Mouse (Mus musculus): ENCODE measurements around the gene Socs2. TPM values are rescaled to one million over a fixed set of nuclear protein-coding genes. Genes with fewer than 3 reads are reported as not detected.

Gene Socs2
- total and polyA plus RNA-seq, 2 experiments from 2014 or later, result 72.1 to 107 TPM

GRCm38 (mm10) chr10:95357721-95358120, 59.3 kb downstream of the Socs2 start:
- no peak for DNase-seq (ENCODE audit: low spot score)
- no peaks in the 10 kb centered on the region for H3K4me1 ChIP-seq (ENCODE audit: insufficient read depth, low read length)
- H3K4me2 ChIP-seq (ENCODE audit: low read depth, low read length, poor library complexity, severe bottlenecking), result no peak overlapping the region
- TF ChIP-seq CTCF (IDR thresholded peaks at IDR 0.05), result no peak
- ATAC-seq (ENCODE audit: low FRiP score), result no peak
- no peaks in the 10 kb centered on the region for H3K36me3 ChIP-seq (ENCODE audit: insufficient read depth, low read length)
- WGBS, result 93% methylated on average over 3 of the region's 3 CpGs
- H3K4me3 ChIP-seq (ENCODE audit: low read depth, low read length), result no peak overlapping the region
- H3K9me3 ChIP-seq (ENCODE audit: low read length), result no peaks in the 10 kb centered on the region
- H3K27me3 ChIP-seq (ENCODE audit: insufficient read depth, low read length), result no peaks in the 10 kb centered on the region
- no peak overlapping the region for H3K9ac ChIP-seq (replicated peaks; ENCODE audit: low read length, poor library complexity, severe bottlenecking)
- H3K27ac ChIP-seq (ENCODE audit: low read depth, low read length), result no peak overlapping the region

GRCm38 (mm10) chr10:95356711-95357110, 60.3 kb downstream of the Socs2 start:
- Histone ChIP-seq H3K4me3 (ENCODE audit: low read depth, low read length) (no peak overlapping the region), H3K4me2 (ENCODE audit: low read depth, low read length, poor library complexity, severe bottlenecking) (no peak overlapping the region), H3K9ac (replicated peaks; ENCODE audit: low read length, poor library complexity, severe bottlenecking) (no peak overlapping the region), H3K36me3 (ENCODE audit: insufficient read depth, low read length) (no peaks in the 10 kb centered on the region), H3K4me1 (ENCODE audit: insufficient read depth, low read length) (no peaks in the 10 kb centered on the region), H3K9me3 (ENCODE audit: low read length) (peaks cover 4% of the 10 kb centered on the region; the same call in 1 of the 2 replicates), H3K27ac (ENCODE audit: low read depth, low read length) (no peak overlapping the region), H3K27me3 (ENCODE audit: insufficient read depth, low read length) (no peaks in the 10 kb centered on the region)
- WGBS, result 82% methylated on average over 7 of the region's 7 CpGs
- ATAC-seq (ENCODE audit: low FRiP score), result no peak
- TF ChIP-seq CTCF (IDR thresholded peaks at IDR 0.05), result no peak
- DNase-seq (ENCODE audit: low spot score), result no peak

GRCm38 (mm10) chr10:95355678-95356268, 61.2 kb downstream of the Socs2 start:
- DNase-seq (ENCODE audit: low spot score), result peak; percentile 20
- ATAC-seq (ENCODE audit: low FRiP score), result no peak

GRCm38 (mm10) chr10:95354673-95355072, 62.3 kb downstream of the Socs2 start:
- Histone ChIP-seq H3K9ac (replicated peaks; ENCODE audit: low read length, poor library complexity, severe bottlenecking) (no peak overlapping the region), H3K27ac (ENCODE audit: low read depth, low read length) (no peak overlapping the region), H3K36me3 (ENCODE audit: insufficient read depth, low read length) (no peaks in the 10 kb centered on the region), H3K4me2 (ENCODE audit: low read depth, low read length, poor library complexity, severe bottlenecking) (no peak overlapping the region), H3K9me3 (ENCODE audit: low read length) (peaks cover 4% of the 10 kb centered on the region; the same call in 1 of the 2 replicates), H3K4me3 (ENCODE audit: low read depth, low read length) (no peak overlapping the region), H3K27me3 (ENCODE audit: insufficient read depth, low read length) (no peaks in the 10 kb centered on the region), H3K4me1 (ENCODE audit: insufficient read depth, low read length) (no peaks in the 10 kb centered on the region)
- TF ChIP-seq CTCF (IDR thresholded peaks at IDR 0.05), result no peak
- ATAC-seq (ENCODE audit: low FRiP score) (no peak), DNase-seq (ENCODE audit: low spot score) (no peak)

More at GRCm38 (mm10) chr10:95355678-95356268, 61.2 kb downstream of the Socs2 start:
- H3K9me3 ChIP-seq (ENCODE audit: low read length), result peaks cover 4% of the 10 kb centered on the region; the same call in 1 of the 2 replicates
- no peak overlapping the region for H3K9ac ChIP-seq (replicated peaks; ENCODE audit: low read length, poor library complexity, severe bottlenecking)
- no peaks in the 10 kb centered on the region for H3K36me3 ChIP-seq (ENCODE audit: insufficient read depth, low read length)
- no peak overlapping the region for H3K27ac ChIP-seq (ENCODE audit: low read depth, low read length)
- no peaks in the 10 kb centered on the region for H3K4me1 ChIP-seq (ENCODE audit: insufficient read depth, low read length)
- no peaks in the 10 kb centered on the region for H3K27me3 ChIP-seq (ENCODE audit: insufficient read depth, low read length)
- no peak for TF ChIP-seq CTCF (IDR thresholded peaks at IDR 0.05)
- H3K4me3 ChIP-seq (ENCODE audit: low read depth, low read length), result no peak overlapping the region
- no peak overlapping the region for H3K4me2 ChIP-seq (ENCODE audit: low read depth, low read length, poor library complexity, severe bottlenecking)
- 42% methylated on average over 6 of the region's 6 CpGs for WGBS

- Histone ChIP-seq H3K4me2 (ENCODE audit: low read depth, low read length, poor library complexity, severe bottlenecking) (no peak overlapping the region), H3K4me1 (ENCODE audit: insufficient read depth, low read length) (no peaks in the 10 kb centered on the region), H3K4me3 (ENCODE audit: low read depth, low read length) (no peak overlapping the region), H3K9ac (replicated peaks; ENCODE audit: low read length, poor library complexity, severe bottlenecking) (no peak overlapping the region), H3K27ac (ENCODE audit: low read depth, low read length) (no peak overlapping the region), H3K9me3 (ENCODE audit: low read length) (peaks cover 4% of the 10 kb centered on the region; the same call in 1 of the 2 replicates), H3K27me3 (ENCODE audit: insufficient read depth, low read length) (no peaks in the 10 kb centered on the region), H3K36me3 (ENCODE audit: insufficient read depth, low read length) (no peaks in the 10 kb centered on the region)
- ATAC-seq (ENCODE audit: low FRiP score) (no peak), DNase-seq (ENCODE audit: low spot score) (no peak)
- TF ChIP-seq CTCF (IDR thresholded peaks at IDR 0.05), result no peak
- WGBS, result 53% methylated on average over 6 of the region's 6 CpGs
These were observed 62.9 kb downstream of the Socs2 start for GRCm38 (mm10) chr10:95354047-95354446.

- TF ChIP-seq CTCF (IDR thresholded peaks at IDR 0.05), result no peak
- no peaks in the 10 kb centered on the region for H3K4me1 ChIP-seq (ENCODE audit: insufficient read depth, low read length)
- no peak overlapping the region for H3K4me2 ChIP-seq (ENCODE audit: low read depth, low read length, poor library complexity, severe bottlenecking)
- no peak overlapping the region for H3K4me3 ChIP-seq (ENCODE audit: low read depth, low read length)
- 86% methylated on average over 3 of the region's 3 CpGs for WGBS
- H3K27ac ChIP-seq (ENCODE audit: low read depth, low read length), result no peak overlapping the region
- no peak for ATAC-seq (ENCODE audit: low FRiP score)
- H3K36me3 ChIP-seq (ENCODE audit: insufficient read depth, low read length), result no peaks in the 10 kb centered on the region
- H3K27me3 ChIP-seq (ENCODE audit: insufficient read depth, low read length), result no peaks in the 10 kb centered on the region
- no peak for DNase-seq (ENCODE audit: low spot score)
- no peak overlapping the region for H3K9ac ChIP-seq (replicated peaks; ENCODE audit: low read length, poor library complexity, severe bottlenecking)
- H3K9me3 ChIP-seq (ENCODE audit: low read length), result peaks cover 4% of the 10 kb centered on the region; the same call in 1 of the 2 replicates
These were observed 68.5 kb downstream of the Socs2 start for GRCm38 (mm10) chr10:95348457-95348856.

Data from midbrain, postnatal 0 days (tissue).